Mouse (Mus musculus): ENCODE data around the gene Ikbip. TPM values are rescaled to one million over a fixed set of nuclear protein-coding genes. Genes with fewer than 3 reads are reported as not detected.

Gene Ikbip
- polyA plus RNA-seq, 1 experiment from 2014 or later = 51.9 TPM

DNA sequence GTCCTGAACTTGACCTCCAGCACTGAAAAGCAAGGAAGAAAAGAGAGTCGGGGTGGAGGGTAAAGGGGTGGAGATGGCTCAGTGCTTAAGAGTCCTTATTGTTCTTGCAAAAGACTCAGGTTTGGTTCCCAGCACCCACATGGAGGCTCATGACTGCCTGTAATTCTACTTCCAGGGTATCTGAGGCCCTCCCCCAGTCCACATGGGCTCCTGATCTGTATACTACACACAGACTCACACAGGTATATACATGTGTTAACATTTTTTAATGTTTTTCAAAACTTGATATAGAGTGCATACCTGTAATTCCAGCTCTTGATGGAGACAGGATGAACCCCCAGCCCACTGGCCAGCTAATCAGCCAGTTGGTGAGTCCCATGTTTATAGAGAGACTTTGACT lies 17.4 kb downstream of the Ikbip start:
- no peak for ATAC-seq (ENCODE audit: insufficient number of reproducible peaks, insufficient read depth, low FRiP score, low read depth)
- no peaks in the 10 kb centered on the region for H3K9me3 ChIP-seq (ENCODE audit: control insufficient read depth, low read depth, low read length)
- H3K9ac ChIP-seq (replicated peaks; ENCODE audit: low read depth, low read length) = no peak overlapping the region
- H3K4me2 ChIP-seq (replicated peaks; ENCODE audit: low read depth, low read length) = no peak overlapping the region
- H3K4me3 ChIP-seq (ENCODE audit: low read depth, low read length) = no peak overlapping the region
- no peak overlapping the region for H3K27ac ChIP-seq (ENCODE audit: low read length)
- 82% methylated on average over 1 of the region's 1 CpGs for WGBS
- H3K27me3 ChIP-seq (ENCODE audit: control insufficient read depth, insufficient read depth, low read length) = no peaks in the 10 kb centered on the region
- H3K4me1 ChIP-seq (ENCODE audit: control insufficient read depth, insufficient read depth, low read length) = no peaks in the 10 kb centered on the region
- H3K36me3 ChIP-seq (ENCODE audit: control insufficient read depth, insufficient read depth, low read length) = no peaks in the 10 kb centered on the region; the same call in 1 of the 2 replicates

- H3K9me3 ChIP-seq (ENCODE audit: control insufficient read depth, low read depth, low read length) = no peaks in the 10 kb centered on the region
- no peaks in the 10 kb centered on the region; the same call in 1 of the 2 replicates for H3K36me3 ChIP-seq (ENCODE audit: control insufficient read depth, insufficient read depth, low read length)
- no peaks in the 10 kb centered on the region for H3K27me3 ChIP-seq (ENCODE audit: control insufficient read depth, insufficient read depth, low read length)
- H3K4me2 ChIP-seq (replicated peaks; ENCODE audit: low read depth, low read length) = no peak overlapping the region
- ATAC-seq (ENCODE audit: insufficient number of reproducible peaks, insufficient read depth, low FRiP score, low read depth) = no peak
- no peak overlapping the region for H3K4me3 ChIP-seq (ENCODE audit: low read depth, low read length)
- no peaks in the 10 kb centered on the region for H3K4me1 ChIP-seq (ENCODE audit: control insufficient read depth, insufficient read depth, low read length)
- no peak overlapping the region for H3K9ac ChIP-seq (replicated peaks; ENCODE audit: low read depth, low read length)
- H3K27ac ChIP-seq (ENCODE audit: low read length) = no peak overlapping the region
- 95% methylated on average over 25 of the region's 25 CpGs for WGBS
Measured at GRCm38 (mm10) chr10:91101936-91102335, 19.2 kb downstream of the Ikbip start.

DNA sequence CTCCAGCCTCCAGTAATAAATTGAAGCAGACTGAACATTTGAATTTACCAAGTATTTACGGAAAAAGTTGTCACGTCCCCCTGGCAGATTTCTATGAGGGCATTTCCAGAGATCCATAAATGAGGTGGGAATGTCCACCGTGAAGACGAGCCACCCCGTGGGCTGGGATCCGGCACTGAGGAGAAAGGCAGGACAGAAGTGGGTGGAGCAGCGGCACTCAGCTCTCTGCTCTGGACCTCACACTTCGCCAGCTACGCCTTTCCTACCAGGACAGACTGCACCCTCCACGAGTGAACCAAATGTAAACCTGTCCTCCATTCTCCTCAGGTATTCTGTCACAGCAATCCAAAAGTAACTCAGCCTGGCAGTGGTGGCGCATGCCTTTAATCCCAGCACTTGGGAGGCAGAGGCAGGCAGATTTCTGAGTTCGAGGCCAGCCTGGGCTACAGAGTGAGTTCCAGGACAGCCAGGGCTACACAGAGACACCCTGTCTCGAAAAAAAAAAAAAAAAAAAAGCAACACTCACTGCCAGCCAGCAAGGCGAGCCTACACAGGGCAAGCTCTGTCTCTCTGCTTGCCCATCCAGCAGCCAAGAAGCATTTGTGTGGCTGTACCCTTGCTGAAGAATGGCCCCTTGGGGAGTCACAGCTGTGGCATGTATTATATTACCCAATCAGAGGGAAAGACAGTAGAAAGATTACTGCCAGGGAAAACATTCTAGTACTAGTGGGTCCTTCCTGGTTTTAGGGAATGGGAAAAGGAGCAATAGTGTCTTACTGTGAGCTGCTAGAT lies 20.3 kb downstream of the Ikbip start:
- 93% methylated on average over 14 of the region's 14 CpGs for WGBS

GRCm38 (mm10) chr10:91105981-91106380 lies 23.2 kb downstream of the Ikbip start:
- Histone ChIP-seq H3K4me2 (replicated peaks; ENCODE audit: low read depth, low read length) (no peak overlapping the region), H3K4me3 (ENCODE audit: low read depth, low read length) (no peak overlapping the region), H3K27ac (ENCODE audit: low read length) (no peak overlapping the region), H3K27me3 (ENCODE audit: control insufficient read depth, insufficient read depth, low read length) (no peaks in the 10 kb centered on the region), H3K9me3 (ENCODE audit: control insufficient read depth, low read depth, low read length) (no peaks in the 10 kb centered on the region), H3K4me1 (ENCODE audit: control insufficient read depth, insufficient read depth, low read length) (no peaks in the 10 kb centered on the region), H3K9ac (replicated peaks; ENCODE audit: low read depth, low read length) (no peak overlapping the region), H3K36me3 (ENCODE audit: control insufficient read depth, insufficient read depth, low read length) (no peaks in the 10 kb centered on the region; the same call in 1 of the 2 replicates)
- no peak for ATAC-seq (ENCODE audit: insufficient number of reproducible peaks, insufficient read depth, low FRiP score, low read depth)
- 79% methylated on average over 3 of the region's 3 CpGs for WGBS

More for the DNA sequence above, 20.3 kb downstream of the Ikbip start:
- H3K27ac ChIP-seq (ENCODE audit: low read length) = no peak overlapping the region
- no peaks in the 10 kb centered on the region for H3K4me1 ChIP-seq (ENCODE audit: control insufficient read depth, insufficient read depth, low read length)
- H3K9me3 ChIP-seq (ENCODE audit: control insufficient read depth, low read depth, low read length) = no peaks in the 10 kb centered on the region
- no peak overlapping the region for H3K4me3 ChIP-seq (ENCODE audit: low read depth, low read length)
- no peak for ATAC-seq (ENCODE audit: insufficient number of reproducible peaks, insufficient read depth, low FRiP score, low read depth)
- H3K4me2 ChIP-seq (replicated peaks; ENCODE audit: low read depth, low read length) = no peak overlapping the region
- H3K27me3 ChIP-seq (ENCODE audit: control insufficient read depth, insufficient read depth, low read length) = no peaks in the 10 kb centered on the region
- no peak overlapping the region for H3K9ac ChIP-seq (replicated peaks; ENCODE audit: low read depth, low read length)
- no peaks in the 10 kb centered on the region; the same call in 1 of the 2 replicates for H3K36me3 ChIP-seq (ENCODE audit: control insufficient read depth, insufficient read depth, low read length)

DNA sequence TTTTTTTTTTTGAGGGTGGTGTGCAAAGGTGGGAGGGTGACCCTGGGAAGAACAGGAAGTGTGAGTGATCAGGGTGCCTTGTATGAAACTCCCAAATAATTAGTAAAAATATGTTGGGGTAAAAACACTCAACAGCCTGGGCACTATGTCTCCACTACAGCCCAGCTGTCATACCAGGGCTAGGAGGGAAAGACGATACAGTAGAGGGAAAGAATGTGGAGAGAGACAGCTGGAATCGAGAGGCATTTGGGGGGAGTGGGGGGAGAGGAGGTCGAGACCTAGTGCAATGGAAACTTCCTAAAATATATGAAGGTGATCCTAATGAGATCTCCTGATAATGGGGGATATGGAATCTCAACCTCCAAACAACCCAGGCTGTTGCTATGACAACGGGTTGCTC lies 27.1 kb downstream of the Ikbip start:
- Histone ChIP-seq H3K9ac (replicated peaks; ENCODE audit: low read depth, low read length) (no peak overlapping the region), H3K9me3 (ENCODE audit: control insufficient read depth, low read depth, low read length) (peaks cover 6% of the 10 kb centered on the region; the same call in 1 of the 2 replicates), H3K27me3 (ENCODE audit: control insufficient read depth, insufficient read depth, low read length) (no peaks in the 10 kb centered on the region), H3K36me3 (ENCODE audit: control insufficient read depth, insufficient read depth, low read length) (peaks cover 19% of the 10 kb centered on the region), H3K4me1 (ENCODE audit: control insufficient read depth, insufficient read depth, low read length) (no peaks in the 10 kb centered on the region), H3K4me2 (replicated peaks; ENCODE audit: low read depth, low read length) (no peak overlapping the region), H3K27ac (ENCODE audit: low read length) (no peak overlapping the region), H3K4me3 (ENCODE audit: low read depth, low read length) (no peak overlapping the region)
- 56% methylated on average over 4 of the region's 4 CpGs for WGBS
- no peak for ATAC-seq (ENCODE audit: insufficient number of reproducible peaks, insufficient read depth, low FRiP score, low read depth)

DNA sequence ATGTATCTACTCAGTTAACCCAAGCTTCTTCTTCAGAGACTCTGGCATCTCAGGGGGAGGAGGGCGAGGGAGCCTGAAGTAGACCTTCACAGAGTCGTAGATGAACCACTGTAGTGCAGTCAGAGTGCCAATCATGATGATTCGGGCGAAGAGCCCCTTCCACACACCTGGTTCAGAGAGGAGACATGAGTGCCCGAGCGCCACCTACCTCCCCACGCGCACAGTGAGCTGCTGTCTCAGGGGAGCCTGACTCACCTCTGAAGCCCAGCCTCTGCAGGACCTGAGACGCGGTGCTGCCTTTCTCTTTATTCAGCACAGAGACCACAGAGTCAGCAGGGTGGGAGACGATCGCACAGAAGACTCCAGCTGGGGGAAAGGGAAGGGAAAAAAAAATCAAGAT lies 34.2 kb downstream of the Ikbip start:
- peaks cover 6% of the 10 kb centered on the region; the same call in 1 of the 2 replicates for H3K9me3 ChIP-seq (ENCODE audit: control insufficient read depth, low read depth, low read length)
- WGBS = 94% methylated on average over 12 of the region's 12 CpGs
- ATAC-seq (ENCODE audit: insufficient number of reproducible peaks, insufficient read depth, low FRiP score, low read depth) = no peak
- no peak overlapping the region for H3K4me3 ChIP-seq (ENCODE audit: low read depth, low read length)
- no peak overlapping the region for H3K27ac ChIP-seq (ENCODE audit: low read length)
- no peak overlapping the region for H3K9ac ChIP-seq (replicated peaks; ENCODE audit: low read depth, low read length)
- H3K27me3 ChIP-seq (ENCODE audit: control insufficient read depth, insufficient read depth, low read length) = no peaks in the 10 kb centered on the region
- peaks cover 1% of the 10 kb centered on the region for H3K4me1 ChIP-seq (ENCODE audit: control insufficient read depth, insufficient read depth, low read length)
- peaks cover 81% of the 10 kb centered on the region for H3K36me3 ChIP-seq (ENCODE audit: control insufficient read depth, insufficient read depth, low read length)
- no peak overlapping the region for H3K4me2 ChIP-seq (replicated peaks; ENCODE audit: low read depth, low read length)

DNA sequence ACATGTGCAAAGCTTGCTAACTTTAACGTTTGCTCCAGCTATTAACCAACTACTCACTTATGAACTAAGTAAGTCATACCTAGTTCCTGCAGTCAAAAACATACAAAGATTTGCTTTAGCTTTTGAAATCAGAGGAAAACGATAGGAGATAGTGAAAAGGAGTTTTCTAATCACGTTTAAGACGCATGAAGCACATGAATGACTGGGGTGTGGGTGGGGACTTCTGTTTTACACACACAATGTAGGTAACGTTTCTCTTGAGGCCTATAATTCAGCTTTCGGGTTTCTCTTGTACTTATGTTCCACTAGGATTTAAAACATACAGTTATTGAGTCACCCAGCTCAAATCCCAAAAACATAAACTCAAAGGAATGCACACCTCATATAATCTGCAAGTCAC lies 39.9 kb downstream of the Ikbip start:
- Histone ChIP-seq H3K27ac (ENCODE audit: low read length) (no peak overlapping the region), H3K4me2 (replicated peaks; ENCODE audit: low read depth, low read length) (peak overlapping the region; percentile 60), H3K9ac (replicated peaks; ENCODE audit: low read depth, low read length) (peak overlapping the region; percentile 96), H3K4me1 (ENCODE audit: control insufficient read depth, insufficient read depth, low read length) (peaks cover 4% of the 10 kb centered on the region), H3K9me3 (ENCODE audit: control insufficient read depth, low read depth, low read length) (no peaks in the 10 kb centered on the region), H3K36me3 (ENCODE audit: control insufficient read depth, insufficient read depth, low read length) (peaks cover 40% of the 10 kb centered on the region), H3K4me3 (ENCODE audit: low read depth, low read length) (peak overlapping the region; percentile 99), H3K27me3 (ENCODE audit: control insufficient read depth, insufficient read depth, low read length) (no peaks in the 10 kb centered on the region)
- no peak for ATAC-seq (ENCODE audit: insufficient number of reproducible peaks, insufficient read depth, low FRiP score, low read depth)
- WGBS = 30% methylated on average over 6 of the region's 6 CpGs

- WGBS = under 1% methylated on average over 38 of the region's 44 CpGs
- H3K4me1 ChIP-seq (ENCODE audit: control insufficient read depth, insufficient read depth, low read length) = peaks cover 4% of the 10 kb centered on the region
- H3K36me3 ChIP-seq (ENCODE audit: control insufficient read depth, insufficient read depth, low read length) = peaks cover 33% of the 10 kb centered on the region
- peak overlapping the region; percentile 86 for H3K27ac ChIP-seq (ENCODE audit: low read length)
- H3K4me3 ChIP-seq (ENCODE audit: low read depth, low read length) = peak overlapping the region; percentile 99
- H3K9ac ChIP-seq (replicated peaks; ENCODE audit: low read depth, low read length) = peak overlapping the region; percentile 96
- no peaks in the 10 kb centered on the region for H3K27me3 ChIP-seq (ENCODE audit: control insufficient read depth, insufficient read depth, low read length)
- H3K9me3 ChIP-seq (ENCODE audit: control insufficient read depth, low read depth, low read length) = no peaks in the 10 kb centered on the region
- H3K4me2 ChIP-seq (replicated peaks; ENCODE audit: low read depth, low read length) = peak overlapping the region; percentile 60
- ATAC-seq (ENCODE audit: insufficient number of reproducible peaks, insufficient read depth, low FRiP score, low read depth) = peak; percentile 57
Measured at GRCm38 (mm10) chr10:91123281-91123827, 40.6 kb downstream of the Ikbip start.
